Mouse (Mus musculus) midbrain, embryonic 10.5 days (tissue): ENCODE measurements around the gene Dock9. TPM values are rescaled to one million over a fixed set of nuclear protein-coding genes. Genes with fewer than 3 reads are reported as not detected.

ENCODE experiments used
- DNase-seq: peaks from one replicate; pipeline ENCODE4 v3.0.0-alpha.2; 2017; ENCODE audit warnings: low spot score
- H3K27ac ChIP-seq: fragments of 300-500 bp; sonication (generic); replicated peaks from 2 replicates; pipeline ENCODE4 v1.5.1; 2016; ENCODE audit warnings: mild to moderate bottlenecking
- H3K27me3 ChIP-seq: fragments of 300-500 bp; sonication (generic); 2 replicates; pipeline ENCODE4 v1.6.1; 2016; ENCODE audit warnings: low read depth, mild to moderate bottlenecking; ENCODE audit not compliant: poor library complexity, severe bottlenecking
- H3K36me3 ChIP-seq: fragments of 300-500 bp; sonication (generic); 2 replicates; pipeline ENCODE4 v1.6.1; 2016; ENCODE audit warnings: mild to moderate bottlenecking, moderate library complexity
- H3K4me1 ChIP-seq: fragments of 300-500 bp; sonication (generic); 2 replicates; pipeline ENCODE4 v1.6.1; 2016
- H3K4me3 ChIP-seq: fragments of 300-500 bp; sonication (generic); 2 replicates; pipeline ENCODE4 v1.5.1; 2016; ENCODE audit warnings: mild to moderate bottlenecking, moderate library complexity
- H3K9me3 ChIP-seq: fragments of 300-500 bp; sonication (generic); replicated peaks from 2 replicates; pipeline ENCODE4 v1.6.1; 2016; ENCODE audit warnings: mild to moderate bottlenecking
- WGBS: fragments of 180-500 bp; shearing (Covaris S2); methylation state at CpG from one replicate; pipeline ENCODE4 v1.1.7; 2016; 5-methylcytosine and 5-hydroxymethylcytosine counted together
- polyA plus RNA-seq: library from polyadenylated mRNA; unstranded; fragments of >200 nt; fragmentation: Nextera tagmentation; extraction: Ambion mirVana; gene quantifications from 2 replicates; pipeline ENCODE4 v1.2.1, GENCODE M21; 2016

Dock9 gene
- polyA plus RNA-seq, 1 experiment from 2014 or later = 2.1 TPM

GRCm38 (mm10) chr14:121660167-121660894 is 137.3 kb downstream of the Dock9 start:
- no peak for DNase-seq
- Histone ChIP-seq H3K4me3 (no peak overlapping the region), H3K9me3 (no peaks in the 10 kb centered on the region), H3K36me3 (no peaks in the 10 kb centered on the region), H3K27ac (no peak overlapping the region), H3K4me1 (no peaks in the 10 kb centered on the region), H3K27me3 (no peaks in the 10 kb centered on the region)
- WGBS = 87% methylated on average over 15 of the region's 15 CpGs

GRCm38 (mm10) chr14:121659061-121659824 is 138.4 kb downstream of the Dock9 start:
- DNase-seq = no peak
- Histone ChIP-seq H3K4me3 (no peak overlapping the region), H3K4me1 (no peaks in the 10 kb centered on the region), H3K27me3 (no peaks in the 10 kb centered on the region), H3K27ac (no peak overlapping the region), H3K9me3 (no peaks in the 10 kb centered on the region), H3K36me3 (no peaks in the 10 kb centered on the region)
- WGBS = 84% methylated on average over 12 of the region's 12 CpGs

- WGBS = 92% methylated on average over 9 of the region's 9 CpGs
- H3K4me3 ChIP-seq = no peak overlapping the region
- H3K27me3 ChIP-seq = no peaks in the 10 kb centered on the region
- DNase-seq = no peak
- H3K36me3 ChIP-seq = no peaks in the 10 kb centered on the region
- H3K27ac ChIP-seq = no peak overlapping the region
- H3K4me1 ChIP-seq = no peaks in the 10 kb centered on the region
- no peaks in the 10 kb centered on the region for H3K9me3 ChIP-seq
Observed at GRCm38 (mm10) chr14:121658537-121658936, 139.1 kb downstream of the Dock9 start.

- Histone ChIP-seq H3K9me3 (no peaks in the 10 kb centered on the region), H3K36me3 (no peaks in the 10 kb centered on the region), H3K4me1 (no peaks in the 10 kb centered on the region), H3K4me3 (no peak overlapping the region), H3K27ac (no peak overlapping the region), H3K27me3 (no peaks in the 10 kb centered on the region)
- WGBS = 85% methylated on average over 7 of the region's 7 CpGs
- no peak for DNase-seq
Observed at GRCm38 (mm10) chr14:121657633-121658032, 140.0 kb downstream of the Dock9 start.

- no peak for DNase-seq
- Histone ChIP-seq H3K27ac (no peak overlapping the region), H3K36me3 (no peaks in the 10 kb centered on the region), H3K27me3 (no peaks in the 10 kb centered on the region), H3K9me3 (no peaks in the 10 kb centered on the region), H3K4me3 (no peak overlapping the region), H3K4me1 (no peaks in the 10 kb centered on the region)
- WGBS = 93% methylated on average over 10 of the region's 10 CpGs
Observed at GRCm38 (mm10) chr14:121656912-121657311, 140.7 kb downstream of the Dock9 start.

GRCm38 (mm10) chr14:121654977-121655376 is 142.7 kb downstream of the Dock9 start:
- Histone ChIP-seq H3K27me3 (no peaks in the 10 kb centered on the region), H3K4me1 (no peaks in the 10 kb centered on the region), H3K36me3 (no peaks in the 10 kb centered on the region), H3K27ac (no peak overlapping the region), H3K9me3 (no peaks in the 10 kb centered on the region), H3K4me3 (no peak overlapping the region)
- WGBS = 88% methylated on average over 2 of the region's 2 CpGs
- no peak for DNase-seq

GRCm38 (mm10) chr14:121654416-121654967 is 143.1 kb downstream of the Dock9 start:
- no peaks in the 10 kb centered on the region for H3K36me3 ChIP-seq
- no peak for DNase-seq
- 86% methylated on average over 7 of the region's 7 CpGs for WGBS
- H3K9me3 ChIP-seq = no peaks in the 10 kb centered on the region
- H3K4me1 ChIP-seq = no peaks in the 10 kb centered on the region
- no peak overlapping the region for H3K27ac ChIP-seq
- H3K4me3 ChIP-seq = no peak overlapping the region
- no peaks in the 10 kb centered on the region for H3K27me3 ChIP-seq

- WGBS = 88% methylated on average over 10 of the region's 10 CpGs
- DNase-seq = no peak
- no peaks in the 10 kb centered on the region for H3K27me3 ChIP-seq
- H3K9me3 ChIP-seq = no peaks in the 10 kb centered on the region
- H3K27ac ChIP-seq = no peak overlapping the region
- H3K36me3 ChIP-seq = no peaks in the 10 kb centered on the region
- H3K4me1 ChIP-seq = 0 out of 2 replicates have a peak, but pooled peaks cover 2% of the 10 kb centered on the region
- H3K4me3 ChIP-seq = no peak overlapping the region
Observed at GRCm38 (mm10) chr14:121653717-121654116, 143.9 kb downstream of the Dock9 start.

GRCm38 (mm10) chr14:121653241-121653640 is 144.4 kb downstream of the Dock9 start:
- Histone ChIP-seq H3K4me3 (no peak overlapping the region), H3K27me3 (no peaks in the 10 kb centered on the region), H3K27ac (no peak overlapping the region), H3K9me3 (no peaks in the 10 kb centered on the region), H3K36me3 (no peaks in the 10 kb centered on the region), H3K4me1 (0 out of 2 replicates have a peak, but pooled peaks cover 4% of the 10 kb centered on the region)
- DNase-seq = no peak
- 89% methylated on average over 7 of the region's 7 CpGs for WGBS

GRCm38 (mm10) chr14:121648581-121649060 is 149.0 kb downstream of the Dock9 start:
- Histone ChIP-seq H3K36me3 (no peaks in the 10 kb centered on the region), H3K27ac (no peak overlapping the region), H3K9me3 (no peaks in the 10 kb centered on the region), H3K27me3 (no peaks in the 10 kb centered on the region), H3K4me3 (no peak overlapping the region), H3K4me1 (0 out of 2 replicates have a peak, but pooled peaks cover 4% of the 10 kb centered on the region)
- 71% methylated on average over 9 of the region's 9 CpGs for WGBS
- no peak for DNase-seq

- Histone ChIP-seq H3K27ac (no peak overlapping the region), H3K27me3 (no peaks in the 10 kb centered on the region), H3K4me1 (0 out of 2 replicates have a peak, but pooled peaks cover 4% of the 10 kb centered on the region), H3K36me3 (no peaks in the 10 kb centered on the region), H3K9me3 (no peaks in the 10 kb centered on the region), H3K4me3 (no peak overlapping the region)
- DNase-seq = no peak
- 92% methylated on average over 6 of the region's 6 CpGs for WGBS
Observed at GRCm38 (mm10) chr14:121647693-121648092, 149.9 kb downstream of the Dock9 start.

GRCm38 (mm10) chr14:121646617-121647016 is 151.0 kb downstream of the Dock9 start:
- no peaks in the 10 kb centered on the region for H3K36me3 ChIP-seq
- no peaks in the 10 kb centered on the region for H3K9me3 ChIP-seq
- WGBS = 85% methylated on average over 10 of the region's 10 CpGs
- 0 out of 2 replicates have a peak, but pooled peaks cover 4% of the 10 kb centered on the region for H3K4me1 ChIP-seq
- no peak overlapping the region for H3K4me3 ChIP-seq
- DNase-seq = no peak
- H3K27me3 ChIP-seq = no peaks in the 10 kb centered on the region
- H3K27ac ChIP-seq = no peak overlapping the region

GRCm38 (mm10) chr14:121644302-121644701 is 153.3 kb downstream of the Dock9 start:
- no peaks in the 10 kb centered on the region for H3K27me3 ChIP-seq
- H3K36me3 ChIP-seq = no peaks in the 10 kb centered on the region
- H3K9me3 ChIP-seq = no peaks in the 10 kb centered on the region
- 0 out of 2 replicates have a peak, but pooled peaks cover 4% of the 10 kb centered on the region for H3K4me1 ChIP-seq
- H3K27ac ChIP-seq = no peak overlapping the region
- 81% methylated on average over 2 of the region's 2 CpGs for WGBS
- DNase-seq = no peak
- H3K4me3 ChIP-seq = no peak overlapping the region
